Mouse (Mus musculus): ENCODE measurements around the gene Paip2b.
"Not testable (repeated sequence)": the region's sequence is repeated elsewhere in the genome, so short reads cannot be mapped to it uniquely, and the experiment has no call there.

Gene Paip2b

DNA sequence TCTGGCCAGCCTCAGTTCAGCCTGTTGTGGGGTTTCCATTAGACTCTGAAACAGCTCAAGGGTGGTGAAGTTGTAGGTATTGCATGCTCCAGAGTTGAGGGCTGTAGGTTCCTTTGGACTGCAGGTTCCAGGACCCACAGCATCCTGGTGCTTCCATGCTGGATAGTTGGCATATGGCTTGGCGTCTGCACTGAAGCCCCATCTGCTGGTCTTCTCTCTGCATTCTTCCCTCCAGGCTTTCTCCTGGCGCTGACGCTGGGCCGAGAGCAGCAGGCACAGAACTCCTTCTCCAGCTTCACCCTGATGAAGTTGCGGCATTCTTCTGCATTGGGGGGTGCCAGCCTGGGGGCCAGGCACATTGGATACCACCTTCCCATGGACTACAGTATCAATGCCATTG is 29.5 kb downstream of the Paip2b start:
- no peak for DNase-seq (ENCODE audit: inconsistent ontology term)

DNA sequence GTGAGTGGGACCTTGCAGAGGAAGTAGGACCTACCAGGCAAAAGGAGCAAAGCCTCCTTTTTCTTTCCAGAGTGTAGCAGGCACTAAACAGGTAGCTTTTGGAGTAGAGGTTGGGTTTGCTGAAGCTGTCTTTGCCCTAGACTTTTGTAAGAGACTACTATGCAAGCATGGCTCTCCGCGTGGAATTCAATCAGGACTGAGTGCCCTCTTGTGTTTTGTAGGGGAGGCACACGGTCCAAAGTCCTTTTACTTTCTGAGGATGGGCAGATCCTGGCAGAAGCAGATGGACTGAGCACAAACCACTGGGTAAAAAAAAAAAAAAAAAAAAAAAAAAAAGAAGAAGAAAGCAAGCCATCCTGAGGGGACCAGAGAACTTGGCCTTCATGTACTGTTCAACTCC is 34.9 kb downstream of the Paip2b start:
- no peak for DNase-seq (ENCODE audit: inconsistent ontology term)

DNA sequence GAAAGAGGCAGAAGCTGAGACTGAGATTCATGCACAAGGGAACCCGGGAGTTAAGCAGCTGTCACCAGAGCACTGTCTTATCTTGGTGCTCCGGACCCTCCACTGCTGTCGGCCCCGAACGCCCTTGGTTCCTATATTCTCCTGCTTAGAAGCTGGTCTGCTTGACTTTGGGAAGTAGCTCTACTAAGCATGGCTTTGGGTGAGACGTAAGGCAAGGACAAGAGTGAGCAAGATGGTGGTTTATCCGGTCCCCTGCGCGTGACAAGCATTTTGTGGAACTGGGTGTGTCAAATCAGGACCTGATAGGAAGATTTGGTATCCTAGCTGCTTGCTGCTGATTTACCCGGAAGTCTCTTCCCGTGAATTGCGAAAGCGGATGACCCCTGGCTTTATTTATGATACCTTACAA is 36.0 kb downstream of the Paip2b start:
- DNase-seq (ENCODE audit: inconsistent ontology term) = no peak

DNA sequence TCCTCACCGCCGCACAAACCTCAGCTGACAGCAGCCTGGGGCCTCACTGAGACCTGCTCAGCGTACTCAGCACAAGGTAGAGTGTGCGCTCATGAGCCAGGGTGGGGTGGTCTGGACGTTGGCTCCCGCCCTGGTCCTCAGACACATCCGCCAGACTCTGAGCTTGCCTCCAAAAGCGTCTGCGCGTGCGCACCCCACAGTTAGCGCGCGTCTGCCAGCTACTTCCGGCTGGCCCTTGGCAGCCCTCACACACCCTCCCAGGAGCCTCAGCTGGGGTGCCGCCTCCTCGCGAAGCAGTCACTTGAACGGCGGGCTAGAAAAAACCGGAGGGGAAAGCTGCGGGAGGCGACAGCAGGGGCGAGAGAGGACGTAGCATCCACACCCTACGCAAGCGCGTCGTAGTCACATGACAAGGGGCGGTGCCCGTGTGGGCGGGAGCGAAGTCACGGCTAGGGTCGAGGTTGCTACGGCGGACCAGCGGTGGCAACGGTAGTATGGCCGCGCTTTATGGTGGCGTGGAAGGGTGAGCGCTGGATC is 36.7 kb downstream of the Paip2b start, which contains the start of gene Nagk:
Nagk (plus strand) TSS at position 223 of the 537 bp plus-strand sequence.
- peak; percentile 96 for DNase-seq (ENCODE audit: inconsistent ontology term)

DNA sequence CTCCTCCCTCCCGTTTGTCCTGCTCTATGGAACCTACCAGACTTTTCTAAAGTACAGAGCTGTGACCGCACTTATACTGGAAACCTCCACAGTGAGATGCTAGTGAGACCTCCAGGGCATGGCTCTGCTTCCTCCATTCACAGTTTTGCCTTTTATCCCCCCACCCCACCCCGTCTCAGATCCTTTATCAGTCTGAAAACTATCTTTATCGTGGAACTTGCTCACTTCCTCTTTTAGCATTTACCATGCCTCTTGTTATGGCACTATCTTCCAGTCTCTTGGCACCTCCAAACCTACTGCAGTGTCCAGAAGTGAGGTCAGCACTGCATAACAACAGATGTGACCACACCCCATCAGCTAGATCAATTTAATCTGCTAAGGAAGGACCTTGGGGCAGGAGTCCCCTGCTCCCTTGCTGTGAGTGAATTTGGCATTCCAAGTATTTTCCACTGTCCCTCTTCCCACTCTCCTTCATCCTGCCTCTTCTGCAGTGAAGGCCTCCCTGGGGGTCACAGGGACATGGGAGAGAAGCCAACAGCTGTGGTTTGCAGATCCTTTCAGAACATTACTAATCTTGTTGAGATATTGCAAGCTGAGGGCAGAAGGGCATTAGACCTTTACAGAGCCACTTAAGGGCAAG is 40.2 kb downstream of the Paip2b start:
- DNase-seq (ENCODE audit: inconsistent ontology term) = no peak

DNA sequence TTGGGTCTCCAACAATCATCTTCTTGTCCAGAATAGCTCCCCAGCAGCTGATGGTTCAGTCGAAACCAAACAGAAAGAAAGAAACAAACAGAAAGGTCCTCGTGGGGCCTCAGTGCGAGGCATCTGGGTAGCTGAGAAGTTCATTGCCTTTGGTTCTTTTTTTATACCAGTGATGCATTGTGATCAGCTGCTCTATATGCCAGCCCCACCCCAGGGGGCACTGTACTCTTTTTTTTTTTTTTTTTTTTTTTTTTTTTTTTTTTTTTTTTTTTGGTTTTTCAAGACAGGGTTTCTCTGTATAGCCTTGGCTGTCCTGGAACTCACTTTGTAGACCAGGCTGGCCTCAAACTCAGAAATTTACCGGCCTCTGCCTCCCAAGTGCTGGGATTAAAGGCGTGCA is 41.0 kb downstream of the Paip2b start:
- not testable (repeated sequence) for DNase-seq (ENCODE audit: inconsistent ontology term)

DNA sequence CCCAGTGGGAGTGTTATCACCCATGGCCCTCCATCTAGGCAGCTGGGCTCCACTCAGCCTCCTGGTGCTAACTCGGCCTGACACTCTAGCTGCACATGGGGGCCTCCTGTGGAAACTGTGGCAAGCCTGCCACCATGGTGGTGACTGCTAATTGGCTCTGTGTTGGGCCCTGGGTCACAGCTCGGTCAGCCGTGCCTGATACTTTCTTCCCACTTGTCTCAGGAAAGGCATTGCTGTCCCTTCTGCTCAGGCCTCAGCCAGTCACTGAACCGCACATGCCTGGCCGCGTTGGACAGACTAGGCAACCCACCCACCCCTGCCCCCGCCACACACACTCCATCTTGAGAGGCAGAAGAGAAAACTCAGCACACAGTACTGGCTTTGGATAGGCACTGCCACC is 43.0 kb downstream of the Paip2b start:
- peak; percentile 53 for DNase-seq (ENCODE audit: inconsistent ontology term)

DNA sequence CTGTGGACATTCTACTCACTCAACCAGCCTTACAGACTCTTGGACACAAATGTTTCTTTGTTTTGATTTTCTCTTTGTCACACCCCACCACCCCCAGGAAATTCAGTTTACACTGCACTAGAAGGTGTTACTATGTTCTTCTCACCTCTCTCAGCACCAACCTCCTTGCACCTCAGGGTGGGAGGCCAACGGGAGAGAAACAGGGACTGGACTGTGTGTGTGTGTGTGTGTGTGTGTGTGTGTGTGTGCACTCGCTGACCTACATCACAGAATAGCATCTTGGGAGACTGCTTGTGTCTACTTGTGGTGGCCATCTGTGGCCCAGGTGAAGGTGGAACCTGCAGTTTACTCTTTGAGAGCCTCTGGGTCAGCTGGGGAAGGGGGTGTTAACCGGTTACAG is 45.1 kb downstream of the Paip2b start:
- no peak for DNase-seq (ENCODE audit: inconsistent ontology term)

DNA sequence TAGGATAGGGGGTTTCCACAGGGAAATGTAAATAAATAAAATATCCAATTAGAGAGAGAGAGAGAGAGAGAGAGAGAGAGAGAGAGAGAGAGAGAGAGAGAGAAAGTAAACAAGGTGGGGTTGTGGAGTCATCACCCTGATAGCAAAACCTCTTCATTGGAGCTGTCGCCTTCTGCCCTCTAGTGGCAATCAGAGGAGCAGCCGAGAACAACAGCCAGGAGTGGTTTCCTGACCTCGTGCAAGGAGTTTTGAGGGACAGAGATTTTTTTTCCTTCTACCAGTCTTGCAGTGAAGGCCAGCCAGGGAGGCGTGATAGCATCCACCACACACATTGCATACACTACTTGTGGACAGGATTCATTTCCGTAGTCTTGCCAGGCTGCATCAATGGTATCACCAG is 52.5 kb downstream of the Paip2b start:
- peak; percentile 41 for DNase-seq (ENCODE audit: inconsistent ontology term)

DNA sequence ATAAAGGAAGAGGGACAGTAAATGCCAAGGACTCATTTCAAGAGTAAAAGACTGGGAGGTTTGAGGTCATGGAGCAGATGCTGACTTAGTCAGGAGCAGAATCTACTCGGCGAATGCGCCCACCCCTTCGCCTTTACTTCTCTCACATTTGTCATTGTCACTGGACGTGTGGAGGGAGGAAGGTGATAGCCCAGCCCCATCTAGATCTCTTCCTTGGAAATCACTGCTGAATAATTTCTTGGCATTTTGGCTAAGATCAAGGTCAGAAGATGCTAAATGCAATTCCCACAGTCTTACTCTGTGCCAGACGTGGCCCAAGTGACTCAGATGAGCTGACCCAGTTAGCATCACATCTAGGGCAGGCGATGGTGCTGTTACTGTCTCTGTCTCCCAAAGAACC is 53.2 kb downstream of the Paip2b start:
- DNase-seq (ENCODE audit: inconsistent ontology term) = no peak

DNA sequence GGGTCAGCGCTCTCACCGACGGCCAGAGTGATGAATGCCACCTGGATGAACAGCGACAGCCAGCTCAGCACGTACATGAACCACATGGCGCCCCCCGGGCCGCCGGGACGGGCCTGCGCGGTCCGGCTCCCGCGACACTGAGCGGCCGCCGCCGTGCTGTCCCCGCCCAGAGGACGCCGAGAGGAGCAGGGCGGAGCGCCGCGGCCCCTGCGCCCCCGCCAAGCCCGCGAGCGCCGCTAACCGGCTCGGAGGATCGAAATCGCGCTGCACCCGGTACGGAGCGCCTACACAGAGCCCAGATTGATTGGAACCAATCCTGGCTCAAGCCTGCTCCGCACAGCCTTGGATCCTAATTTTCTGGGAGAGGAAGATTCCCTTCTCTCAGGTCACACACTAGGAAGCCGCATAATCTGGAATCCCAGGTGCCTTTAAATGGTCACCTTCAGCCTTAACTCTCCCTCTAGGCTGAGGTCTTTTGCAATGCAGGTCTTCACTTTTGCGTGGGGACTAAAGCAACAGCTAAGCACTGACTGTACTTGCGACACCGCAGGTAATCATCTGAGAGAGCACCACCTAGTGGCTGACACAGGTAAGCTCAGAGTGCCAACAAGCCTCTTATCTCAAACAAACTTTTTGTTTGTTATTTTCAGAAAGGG is 55.8 kb downstream of the Paip2b start, which contains the start of gene Tex261:
Tex261 (minus strand) TSS at position 176 of the 656 bp plus-strand sequence.
- peak; percentile 95 for DNase-seq (ENCODE audit: inconsistent ontology term)

DNA sequence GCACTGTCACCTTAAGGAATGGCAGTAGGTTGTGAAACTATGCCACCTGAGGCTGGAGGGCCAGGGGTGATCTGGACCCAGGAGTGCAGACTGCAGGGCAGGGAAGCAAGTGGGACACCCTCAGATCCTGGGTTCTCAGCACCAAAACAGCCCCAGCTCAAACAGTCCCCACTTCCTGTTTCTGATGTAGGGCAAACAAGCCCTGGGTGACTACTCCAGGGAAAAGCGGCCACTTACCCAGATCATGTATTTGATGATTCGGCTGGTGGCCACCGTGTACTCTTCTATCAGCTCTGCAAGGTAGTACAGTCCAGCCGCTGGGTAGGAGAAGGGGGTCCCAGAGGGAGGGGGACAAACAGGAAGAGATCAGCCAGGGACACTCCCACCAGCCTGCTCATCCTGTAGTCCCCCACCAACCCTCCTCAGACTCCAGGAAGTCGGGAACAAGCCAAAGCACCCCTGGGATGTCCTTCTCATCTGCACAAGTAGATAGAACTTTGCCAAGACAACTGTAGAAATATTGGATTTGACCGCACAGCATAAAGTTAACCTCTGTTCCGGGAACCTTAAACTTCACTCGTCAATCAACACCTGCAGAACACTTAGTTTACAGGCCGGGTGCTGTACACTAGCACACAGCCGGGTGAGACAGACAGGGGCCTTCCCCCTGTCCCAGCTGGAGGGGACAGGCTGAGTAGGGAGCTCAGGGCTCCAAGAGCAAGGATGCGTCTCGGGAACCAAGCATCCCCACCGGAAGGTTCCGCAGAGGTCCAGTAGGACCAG is 56.6 kb downstream of the Paip2b start:
- no peak for DNase-seq (ENCODE audit: inconsistent ontology term)

DNA sequence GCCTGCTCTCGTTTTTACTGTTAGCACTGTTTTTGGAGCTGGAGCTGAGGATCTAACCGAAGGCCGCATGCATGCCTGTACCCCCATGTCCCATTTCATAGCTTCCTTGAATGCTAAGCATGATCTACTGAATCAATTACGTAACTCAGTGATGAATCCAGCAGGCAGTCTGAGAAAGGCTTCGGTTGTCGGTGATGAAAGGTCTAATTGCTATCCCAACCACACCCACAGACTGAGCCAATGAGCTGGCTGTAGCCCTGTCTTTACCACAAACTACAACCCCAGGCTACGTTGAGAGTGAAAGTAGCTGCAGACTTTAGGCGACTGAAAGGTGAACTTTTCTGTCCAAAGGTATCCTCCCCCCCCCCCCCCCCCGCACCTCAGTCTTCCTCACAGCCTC is 57.4 kb downstream of the Paip2b start:
- no peak for DNase-seq (ENCODE audit: inconsistent ontology term)

DNA sequence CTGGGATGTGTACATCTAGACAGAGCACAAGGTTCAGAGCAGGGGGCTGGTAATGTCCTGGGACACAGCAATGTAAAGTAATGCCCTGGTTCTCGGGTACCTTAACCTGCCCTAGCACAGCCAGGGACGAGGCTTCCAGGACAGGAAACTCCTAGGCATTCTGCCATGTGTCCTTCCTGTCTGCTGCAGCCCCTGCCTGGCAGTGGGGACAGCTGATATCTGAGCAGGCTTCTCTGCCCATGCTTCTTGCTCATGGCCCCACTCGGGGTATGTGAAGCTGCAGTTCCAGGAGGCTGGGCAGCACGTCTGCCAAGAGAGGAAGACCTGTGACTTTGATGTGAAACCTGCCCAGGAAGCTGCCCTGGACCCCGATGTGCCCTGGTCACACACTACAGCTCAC is 63.1 kb downstream of the Paip2b start:
- DNase-seq (ENCODE audit: inconsistent ontology term) = no peak

DNA sequence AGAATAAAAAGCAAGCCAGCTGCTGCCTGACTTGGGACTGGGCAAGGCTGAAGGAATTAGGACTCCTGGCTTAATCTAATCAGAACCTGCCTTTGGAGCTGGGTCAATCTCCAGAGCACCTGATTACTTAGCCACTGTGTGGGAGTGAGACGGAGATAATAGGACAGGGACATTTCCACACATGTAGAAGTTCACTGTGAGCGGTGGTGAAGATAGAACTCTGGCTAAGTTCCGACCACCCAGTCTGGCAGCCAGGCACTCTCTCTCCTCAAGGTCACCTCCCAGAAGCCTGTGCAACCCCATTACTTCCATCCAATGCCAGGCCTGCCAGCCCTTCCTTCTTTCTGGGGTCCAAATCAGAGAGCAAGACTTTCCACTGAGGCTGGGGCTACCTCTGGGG is 64.6 kb downstream of the Paip2b start:
- no peak for DNase-seq (ENCODE audit: inconsistent ontology term)

DNA sequence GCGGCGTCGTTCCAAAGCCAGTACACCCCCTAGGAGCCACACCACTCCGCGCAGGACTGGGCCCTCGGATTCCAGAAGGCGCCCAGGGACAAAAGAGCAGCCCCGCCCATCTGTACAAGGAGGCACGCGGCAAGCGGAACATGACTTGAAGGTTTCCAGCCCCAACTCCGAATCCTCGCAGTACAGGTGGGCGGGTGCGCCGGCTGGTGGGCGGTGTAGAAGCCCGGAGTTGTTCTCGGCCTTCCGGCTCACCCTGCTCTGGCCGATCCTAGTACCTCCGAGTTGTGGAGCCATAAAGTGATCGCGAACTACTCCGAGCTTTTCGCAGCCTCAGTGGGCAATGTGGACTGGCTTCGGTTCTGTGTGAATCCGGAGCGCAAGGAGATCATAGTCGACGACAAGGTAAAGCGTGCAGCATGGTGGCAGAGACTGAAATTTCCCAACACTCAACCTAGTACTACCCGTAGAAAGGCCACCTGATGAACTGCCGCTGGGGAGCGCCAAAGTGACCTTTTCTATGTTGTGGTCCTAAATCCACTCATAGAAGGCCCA is 68.6 kb downstream of the Paip2b start:
- peak; percentile 61 for DNase-seq (ENCODE audit: inconsistent ontology term)

DNA sequence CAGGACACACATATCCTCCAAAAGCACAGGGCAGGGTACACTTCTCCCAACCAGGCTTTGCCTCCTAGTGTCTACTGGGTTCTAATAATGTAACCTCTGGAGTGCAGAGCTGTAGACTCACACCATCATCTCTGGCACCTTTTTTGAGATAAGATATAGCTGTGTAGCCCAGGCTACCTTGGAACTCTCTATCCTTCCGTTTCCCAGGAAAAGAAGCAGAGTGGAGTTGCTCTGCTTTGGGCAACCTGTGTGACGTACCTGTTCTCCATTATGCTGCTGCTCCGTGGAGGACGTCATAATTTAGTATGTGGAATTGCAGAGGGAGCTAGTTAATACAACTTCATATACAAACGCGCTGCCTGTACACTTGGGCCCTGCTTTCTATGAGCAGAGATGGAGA is 69.2 kb downstream of the Paip2b start, which contains the start of gene Ankrd53:
Ankrd53 (plus strand) TSS at position 301 of the 400 bp plus-strand sequence.
- DNase-seq (ENCODE audit: inconsistent ontology term) = no peak

DNA sequence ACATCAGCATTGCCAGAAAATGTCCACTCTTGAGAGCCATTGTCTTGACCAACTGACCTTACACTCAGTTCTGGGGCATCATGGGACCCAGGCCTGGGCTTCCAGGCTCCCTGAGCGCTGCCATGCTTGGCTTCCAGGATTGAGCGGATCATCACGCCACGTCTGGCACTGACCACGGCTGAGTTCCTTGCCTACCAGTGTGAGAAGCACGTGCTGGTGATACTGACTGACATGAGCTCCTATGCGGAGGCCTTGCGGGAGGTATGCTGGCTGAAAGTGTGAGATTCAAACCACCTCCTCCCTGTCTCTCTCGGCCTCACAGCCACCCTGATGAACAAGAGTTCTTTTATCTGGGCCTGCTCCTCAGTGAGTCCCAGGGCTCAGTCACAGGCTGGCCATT is 75.5 kb downstream of the Paip2b start:
- no peak for DNase-seq (ENCODE audit: inconsistent ontology term)
